Mouse (Mus musculus) adrenal gland (tissue): ENCODE measurements around the gene Stx11.

Experiments used
- intact Hi-C: fragments of 180-260 bp; cut with DNase I; formaldehyde crosslinking; loops from one replicate; pipeline ENCODE4 v1.15.1; 2025

The Stx11 gene

GRCm38 (mm10) chr10:12917626-12918025, 46.5 kb downstream of the Stx11 start:
- intact Hi-C loops, result loop anchor here (2.0 kb wide), 1 partner anchor 227 kb away; no protein-coding TSS in a partner anchor

DNA sequence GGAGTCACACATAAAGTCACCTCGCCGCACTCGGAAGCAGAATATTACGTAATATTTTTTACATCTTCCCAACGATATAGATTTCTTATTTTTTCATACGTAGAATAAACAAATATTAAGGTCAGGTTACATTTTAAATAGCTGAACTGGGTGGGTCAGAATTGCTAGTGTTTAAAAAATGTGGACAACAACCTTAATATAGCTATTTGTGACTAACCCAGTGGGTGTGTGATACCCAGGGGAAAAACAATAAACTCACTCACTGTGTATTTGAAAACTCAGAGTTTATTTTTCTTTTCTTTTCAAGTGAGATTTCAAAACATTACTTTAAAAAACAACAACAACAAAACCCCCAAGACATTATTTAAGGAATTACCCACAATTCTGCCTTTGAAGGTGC, 47.7 kb downstream of the Stx11 start:
- intact Hi-C loops, result no loop called here

- intact Hi-C loops, result no loop called here
Observed at GRCm38 (mm10) chr10:12915826-12916225, 48.3 kb downstream of the Stx11 start.

DNA sequence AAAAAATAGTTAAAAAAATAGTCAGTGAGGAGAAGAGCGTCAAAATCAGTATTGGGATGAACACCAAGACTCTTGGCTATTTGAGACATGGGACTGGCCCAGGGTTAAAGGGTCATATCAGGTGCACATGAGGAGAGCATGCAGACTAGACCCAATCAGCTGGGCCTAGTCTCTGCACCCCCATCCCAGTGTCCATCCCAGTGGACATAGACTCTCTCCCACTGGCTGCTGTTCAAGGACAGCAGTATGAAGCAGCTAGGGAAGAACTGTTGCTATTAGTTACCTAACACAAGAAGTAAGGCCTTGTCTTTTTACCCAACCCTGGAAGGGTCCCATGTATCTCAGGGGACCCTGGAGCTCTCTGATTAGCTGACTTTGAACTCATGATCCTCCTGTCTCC, 49.9 kb downstream of the Stx11 start:
- intact Hi-C loops, result loop anchor here (5.0 kb wide), 1 partner anchor 37 kb away; no protein-coding TSS in a partner anchor

- intact Hi-C loops, result loop anchor here (5.0 kb wide), 1 partner anchor 35 kb away; no protein-coding TSS in a partner anchor
Observed at GRCm38 (mm10) chr10:12911981-12912530, 52.0 kb downstream of the Stx11 start.

GRCm38 (mm10) chr10:12911451-12911850, 52.6 kb downstream of the Stx11 start:
- intact Hi-C loops, result loop anchor here (5.0 kb wide), 1 partner anchor 34 kb away; no protein-coding TSS in a partner anchor

GRCm38 (mm10) chr10:12909891-12910290, 54.2 kb downstream of the Stx11 start:
- intact Hi-C loops, result loop anchor here (5.0 kb wide), 1 partner anchor 33 kb away; no protein-coding TSS in a partner anchor

DNA sequence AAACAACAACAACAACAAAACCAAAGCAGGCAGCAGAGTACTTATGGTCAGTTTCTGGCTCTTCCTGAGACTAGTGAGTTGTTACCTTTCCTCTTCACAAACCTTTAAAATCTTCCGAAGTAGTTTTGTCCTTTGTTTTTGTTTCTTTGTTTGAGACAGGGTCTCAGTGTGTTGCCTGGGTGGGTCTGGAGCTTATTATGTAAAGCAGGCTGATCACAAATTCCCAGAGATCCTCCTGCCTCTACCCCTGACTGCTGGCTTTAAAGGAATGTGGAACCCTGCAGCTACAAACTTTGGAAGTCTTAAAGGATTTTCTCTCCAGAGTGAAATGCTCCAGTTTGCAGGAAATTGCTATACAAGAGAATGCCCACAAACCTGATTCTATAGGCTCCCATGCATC, 54.9 kb downstream of the Stx11 start:
- intact Hi-C loops, result no loop called here

GRCm38 (mm10) chr10:12904140-12904528, 60.0 kb downstream of the Stx11 start:
- intact Hi-C loops, result no loop called here

- intact Hi-C loops, result no loop called here
Observed at GRCm38 (mm10) chr10:12903440-12904139, 60.5 kb downstream of the Stx11 start.

- intact Hi-C loops, result no loop called here
Observed at GRCm38 (mm10) chr10:12899901-12900300, 64.2 kb downstream of the Stx11 start.

- intact Hi-C loops, result no loop called here
Observed at GRCm38 (mm10) chr10:12893339-12893738, 70.8 kb downstream of the Stx11 start.

GRCm38 (mm10) chr10:12888373-12888772, 75.7 kb downstream of the Stx11 start:
- intact Hi-C loops, result no loop called here
